Mouse (Mus musculus): ENCODE data around the gene Msh5. TPM values are rescaled to one million over a fixed set of nuclear protein-coding genes. Genes with fewer than 3 reads are reported as not detected.

The Msh5 gene
- polyA plus RNA-seq, 1 experiment from 2014 or later, result 3.5 TPM

DNA sequence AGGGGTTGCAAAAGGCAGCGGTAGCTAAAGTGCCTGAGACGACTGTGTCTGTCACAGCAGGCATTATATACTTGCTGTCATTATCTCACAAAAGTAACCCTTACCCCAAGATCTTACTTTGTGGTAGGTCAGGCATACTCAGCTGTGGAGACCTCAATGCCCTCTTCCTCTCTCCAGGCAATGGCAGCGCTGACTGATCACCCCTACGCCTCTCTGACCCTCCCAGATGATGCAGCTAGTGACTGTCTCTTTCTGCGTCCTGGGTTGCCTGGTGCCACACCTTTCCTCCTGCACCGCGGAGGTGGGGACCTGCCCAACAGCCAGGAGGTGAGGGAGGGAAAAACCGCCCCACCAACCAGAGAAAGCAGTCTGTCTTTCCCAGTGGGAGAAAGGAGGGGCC is 14.8 kb upstream of the Msh5 start:
- WGBS, result 80% methylated on average over 8 of the region's 8 CpGs
- H3K27me3 ChIP-seq (ENCODE audit: control insufficient read depth, insufficient read depth, low read length), result peaks cover 17% of the 10 kb centered on the region
- H3K36me3 ChIP-seq (ENCODE audit: control insufficient read depth, insufficient read depth), result peaks cover 31% of the 10 kb centered on the region
- no peak overlapping the region for H3K4me3 ChIP-seq (ENCODE audit: low read length)
- H3K4me1 ChIP-seq (ENCODE audit: control insufficient read depth, insufficient read depth, low read length), result peaks cover 20% of the 10 kb centered on the region
- no peaks in the 10 kb centered on the region for H3K9me3 ChIP-seq (replicated peaks; ENCODE audit: control insufficient read depth, low read length)
- H3K4me2 ChIP-seq (ENCODE audit: low read depth, low read length), result no peak overlapping the region
- no peak overlapping the region for H3K27ac ChIP-seq (ENCODE audit: low read length)
- H3K9ac ChIP-seq (ENCODE audit: low read length), result no peak overlapping the region
- ATAC-seq (replicated peaks; ENCODE audit: extremely low read depth, insufficient read depth, low FRiP score), result no peak

DNA sequence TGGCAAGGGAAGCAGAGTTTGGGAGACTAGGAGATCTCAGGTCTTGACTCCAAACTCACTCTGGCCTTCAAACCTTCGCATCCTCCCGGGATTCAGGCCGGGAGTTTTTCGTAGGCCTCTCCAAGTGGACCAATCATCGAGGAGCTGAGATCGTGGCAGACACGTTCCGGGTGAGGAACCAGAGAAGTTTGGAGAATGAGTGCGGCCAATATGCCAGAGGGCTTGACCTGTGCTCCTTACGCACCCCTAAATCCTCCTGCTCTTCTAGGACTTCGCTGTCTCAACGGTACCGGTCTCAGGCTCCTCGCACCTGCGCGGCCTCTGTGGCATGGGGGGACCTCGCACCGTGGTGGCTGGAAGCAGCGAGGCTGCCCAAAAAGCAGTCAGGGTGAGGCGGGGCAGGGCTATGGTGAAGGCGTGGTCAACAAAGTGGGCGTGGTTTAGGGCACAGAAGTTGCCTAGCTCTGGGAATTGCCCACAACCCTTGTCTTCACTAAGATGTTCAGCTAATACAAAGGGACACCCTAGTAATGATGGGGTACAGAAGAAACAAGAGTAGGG is 14.3 kb upstream of the Msh5 start:
- 69% methylated on average over 22 of the region's 22 CpGs for WGBS
- H3K4me2 ChIP-seq (ENCODE audit: low read depth, low read length), result peak overlapping the region; percentile 89
- no peak for ATAC-seq (replicated peaks; ENCODE audit: extremely low read depth, insufficient read depth, low FRiP score)

DNA sequence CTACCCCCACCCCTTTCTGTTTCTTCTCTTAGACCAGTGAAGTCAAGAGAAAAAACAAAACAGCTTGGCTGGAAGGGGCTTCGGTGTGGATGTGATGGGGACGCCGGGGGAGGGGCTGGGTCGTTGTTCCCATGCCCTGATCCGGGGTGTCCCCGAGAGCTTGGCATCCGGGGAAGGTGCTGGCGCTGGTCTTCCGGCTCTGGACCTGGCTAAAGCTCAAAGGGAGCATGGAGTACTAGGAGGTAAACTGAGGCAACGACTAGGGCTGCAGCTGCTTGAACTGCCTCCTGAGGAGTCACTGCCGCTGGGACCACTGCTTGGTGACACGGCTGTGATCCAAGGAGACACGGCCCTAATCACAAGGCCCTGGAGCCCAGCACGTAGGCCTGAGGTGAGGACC is 13.5 kb upstream of the Msh5 start:
- no peak for ATAC-seq (replicated peaks; ENCODE audit: extremely low read depth, insufficient read depth, low FRiP score)
- Histone ChIP-seq H3K4me1 (ENCODE audit: control insufficient read depth, insufficient read depth, low read length) (peaks cover 19% of the 10 kb centered on the region), H3K27me3 (ENCODE audit: control insufficient read depth, insufficient read depth, low read length) (peaks cover 11% of the 10 kb centered on the region), H3K4me2 (ENCODE audit: low read depth, low read length) (peak overlapping the region; percentile 89), H3K9me3 (replicated peaks; ENCODE audit: control insufficient read depth, low read length) (no peaks in the 10 kb centered on the region), H3K4me3 (ENCODE audit: low read length) (peak overlapping the region; percentile 85), H3K27ac (ENCODE audit: low read length) (peak overlapping the region; percentile 97), H3K36me3 (ENCODE audit: control insufficient read depth, insufficient read depth) (peaks cover 43% of the 10 kb centered on the region), H3K9ac (ENCODE audit: low read length) (peak overlapping the region; percentile 90)
- 32% methylated on average over 14 of the region's 14 CpGs for WGBS

More for the DNA sequence above, 14.3 kb upstream of the Msh5 start:
- no peaks in the 10 kb centered on the region for H3K9me3 ChIP-seq (replicated peaks; ENCODE audit: control insufficient read depth, low read length)
- peaks cover 22% of the 10 kb centered on the region for H3K4me1 ChIP-seq (ENCODE audit: control insufficient read depth, insufficient read depth, low read length)
- peaks cover 12% of the 10 kb centered on the region for H3K27me3 ChIP-seq (ENCODE audit: control insufficient read depth, insufficient read depth, low read length)
- H3K4me3 ChIP-seq (ENCODE audit: low read length), result peak overlapping the region; percentile 85
- H3K36me3 ChIP-seq (ENCODE audit: control insufficient read depth, insufficient read depth), result peaks cover 36% of the 10 kb centered on the region
- H3K27ac ChIP-seq (ENCODE audit: low read length), result no peak overlapping the region
- H3K9ac ChIP-seq (ENCODE audit: low read length), result no peak overlapping the region

DNA sequence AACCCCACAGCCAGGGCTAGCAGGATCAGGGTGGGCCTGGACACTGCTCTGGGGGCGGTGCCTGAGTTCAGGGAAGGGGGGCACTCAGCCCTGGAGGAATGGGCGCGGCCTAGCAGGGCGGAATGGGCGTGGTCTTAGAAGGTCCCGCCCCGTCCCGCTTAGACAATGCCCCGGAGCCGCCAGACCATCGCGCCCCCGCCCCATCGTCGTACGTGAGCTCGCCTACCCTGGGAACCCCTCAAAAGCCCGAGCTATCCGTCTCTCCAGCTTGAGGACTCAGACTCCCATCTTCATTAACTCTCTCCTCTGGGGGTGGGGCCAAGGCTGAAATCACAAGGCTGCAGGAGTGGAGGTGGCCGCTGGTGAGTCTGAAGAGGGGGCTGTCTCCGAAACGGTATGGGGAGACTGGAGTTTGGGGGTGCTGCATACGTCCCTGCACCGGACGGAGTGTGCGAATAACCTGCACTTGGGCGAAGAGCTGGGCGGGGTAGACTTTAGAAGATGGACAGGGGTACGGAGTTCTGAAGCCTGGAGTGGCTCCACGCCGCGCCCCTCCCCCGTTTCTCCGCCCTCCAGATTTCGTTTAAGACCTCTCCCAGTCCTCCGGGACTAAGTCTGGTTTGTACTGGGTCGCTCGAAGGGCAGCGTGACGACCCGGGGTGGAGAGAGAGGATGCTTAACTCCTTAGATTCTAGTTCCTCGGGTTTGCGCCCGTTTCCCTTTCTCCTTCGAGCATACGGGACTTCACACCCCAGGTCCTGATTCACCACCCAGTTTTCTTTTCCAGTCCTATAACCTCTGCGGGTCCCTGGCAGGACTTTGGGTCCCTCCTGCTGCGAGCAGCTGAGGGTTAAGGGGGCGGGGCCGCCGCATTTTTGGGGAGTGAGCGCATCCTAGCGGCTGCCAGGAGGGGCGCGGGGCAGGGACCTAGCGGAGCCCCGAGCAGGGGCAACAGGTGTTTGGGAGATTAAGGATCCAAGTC is 12.7 kb upstream of the Msh5 start, which contains the start of gene Ddah2:
Gene Ddah2 (plus strand): TSS at position 125 of the 982 bp plus-strand sequence.
- H3K4me1 ChIP-seq (ENCODE audit: control insufficient read depth, insufficient read depth, low read length), result peaks cover 17% of the 10 kb centered on the region

DNA sequence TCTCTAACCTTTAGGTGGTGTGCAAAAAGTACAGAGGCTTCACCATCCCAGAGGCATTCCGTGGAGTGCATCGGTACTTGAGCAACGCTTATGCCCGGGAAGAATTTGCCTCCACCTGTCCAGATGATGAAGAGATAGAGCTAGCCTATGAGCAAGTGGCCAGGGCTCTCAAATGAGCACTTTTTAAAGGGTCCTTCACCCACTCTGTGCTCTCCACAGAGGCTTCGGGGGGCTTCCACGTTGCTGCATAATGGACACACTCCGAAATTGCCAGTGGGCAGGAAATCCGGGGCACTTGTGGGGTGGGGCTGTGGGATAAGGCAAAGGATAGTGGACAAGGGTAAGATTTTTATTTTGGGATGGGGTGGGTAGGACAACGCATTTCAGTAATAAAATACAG is 11.8 kb upstream of the Msh5 start:
- 53% methylated on average over 9 of the region's 9 CpGs for WGBS
- Histone ChIP-seq H3K9ac (ENCODE audit: low read length) (no peak overlapping the region), H3K36me3 (ENCODE audit: control insufficient read depth, insufficient read depth) (peaks cover 59% of the 10 kb centered on the region), H3K4me3 (ENCODE audit: low read length) (peak overlapping the region; percentile 85), H3K4me2 (ENCODE audit: low read depth, low read length) (peak overlapping the region; percentile 89; the same call in 1 of the 2 replicates), H3K9me3 (replicated peaks; ENCODE audit: control insufficient read depth, low read length) (no peaks in the 10 kb centered on the region), H3K27ac (ENCODE audit: low read length) (peak overlapping the region; percentile 97), H3K27me3 (ENCODE audit: control insufficient read depth, insufficient read depth, low read length) (no peaks in the 10 kb centered on the region), H3K4me1 (ENCODE audit: control insufficient read depth, insufficient read depth, low read length) (peaks cover 17% of the 10 kb centered on the region)
- ATAC-seq (replicated peaks; ENCODE audit: extremely low read depth, insufficient read depth, low FRiP score), result no peak

More for the DNA sequence above, 12.7 kb upstream of the Msh5 start, which contains the start of gene Ddah2:
- Histone ChIP-seq H3K9me3 (replicated peaks; ENCODE audit: control insufficient read depth, low read length) (no peaks in the 10 kb centered on the region), H3K4me2 (ENCODE audit: low read depth, low read length) (peak within 1 kb of the TSS; percentile 89), H3K27ac (ENCODE audit: low read length) (peak within 1 kb of the TSS; percentile 97), H3K4me3 (ENCODE audit: low read length) (peak within 1 kb of the TSS; percentile 85), H3K27me3 (ENCODE audit: control insufficient read depth, insufficient read depth, low read length) (peaks cover 5% of the 10 kb centered on the region), H3K9ac (ENCODE audit: low read length) (peak within 1 kb of the TSS; percentile 90), H3K36me3 (ENCODE audit: control insufficient read depth, insufficient read depth) (peaks cover 50% of the 10 kb centered on the region)
- ATAC-seq (replicated peaks; ENCODE audit: extremely low read depth, insufficient read depth, low FRiP score), result peak; percentile 93
- WGBS, result under 1% methylated on average over 56 of the region's 57 CpGs

DNA sequence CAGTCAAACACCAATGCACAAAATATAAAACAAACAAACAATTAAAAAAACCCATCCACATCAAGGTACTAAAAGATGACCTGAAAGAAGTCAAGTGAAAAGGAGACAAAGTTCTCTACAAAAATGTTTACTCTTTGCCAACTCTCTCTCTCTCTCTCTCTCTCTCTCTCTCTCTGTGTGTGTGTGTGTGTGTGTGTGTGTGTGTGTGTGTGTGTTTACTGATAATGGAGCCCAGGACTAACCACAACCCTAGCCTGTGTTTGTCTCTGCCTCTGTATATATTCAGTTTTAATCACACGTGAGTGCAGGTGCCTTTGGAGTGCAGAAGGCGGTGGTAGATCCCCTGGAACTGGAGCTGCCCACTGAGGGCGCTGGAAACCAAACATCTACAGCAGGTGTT is 10.5 kb upstream of the Msh5 start:
- H3K9ac ChIP-seq (ENCODE audit: low read length), result no peak overlapping the region
- H3K27me3 ChIP-seq (ENCODE audit: control insufficient read depth, insufficient read depth, low read length), result no peaks in the 10 kb centered on the region
- H3K4me1 ChIP-seq (ENCODE audit: control insufficient read depth, insufficient read depth, low read length), result peaks cover 27% of the 10 kb centered on the region
- H3K9me3 ChIP-seq (replicated peaks; ENCODE audit: control insufficient read depth, low read length), result no peaks in the 10 kb centered on the region
- no peak overlapping the region for H3K4me3 ChIP-seq (ENCODE audit: low read length)
- 75% methylated on average over 3 of the region's 3 CpGs for WGBS
- H3K36me3 ChIP-seq (ENCODE audit: control insufficient read depth, insufficient read depth), result peaks cover 67% of the 10 kb centered on the region
- ATAC-seq (replicated peaks; ENCODE audit: extremely low read depth, insufficient read depth, low FRiP score), result no peak
- no peak overlapping the region for H3K27ac ChIP-seq (ENCODE audit: low read length)
- no peak overlapping the region for H3K4me2 ChIP-seq (ENCODE audit: low read depth, low read length)

DNA sequence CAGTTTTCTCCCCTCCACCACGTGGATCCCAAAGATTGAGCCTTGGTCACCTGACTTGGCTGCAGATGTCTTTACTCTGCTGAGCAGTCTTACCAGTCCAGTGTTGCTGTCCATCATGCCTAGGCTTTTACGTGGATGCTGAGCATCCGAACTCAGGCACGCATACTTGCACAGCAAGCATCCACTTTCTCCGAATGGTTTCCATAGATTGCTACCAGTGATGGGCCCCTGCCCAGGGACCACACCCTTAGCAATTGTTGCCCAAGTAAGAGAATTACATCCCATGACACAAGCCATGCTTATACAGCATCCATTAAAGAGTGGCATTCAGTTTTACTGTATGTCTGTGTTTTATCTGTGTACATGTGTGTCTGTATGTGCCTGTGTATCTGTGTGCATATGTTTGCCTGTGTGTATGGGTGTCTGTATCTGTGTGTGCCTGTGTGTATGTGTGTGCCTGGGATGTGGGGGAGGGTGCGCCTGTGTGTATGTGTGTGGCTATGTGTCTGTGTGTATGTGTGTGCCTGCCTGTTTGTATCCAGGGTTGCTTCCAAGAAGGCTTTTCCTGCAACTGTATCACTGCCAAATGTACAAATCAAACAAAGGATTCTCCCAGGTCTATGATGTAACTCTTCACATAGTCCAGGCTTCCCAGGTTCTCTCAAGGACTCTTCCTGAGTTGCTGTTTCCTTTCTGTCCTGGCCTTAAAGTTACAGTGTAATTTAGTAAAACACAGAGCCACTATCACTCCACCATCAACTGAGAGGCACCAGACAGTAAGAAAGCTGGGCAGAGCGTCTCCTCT is 9.3 kb upstream of the Msh5 start:
- Histone ChIP-seq H3K9me3 (replicated peaks; ENCODE audit: control insufficient read depth, low read length) (no peaks in the 10 kb centered on the region), H3K4me1 (ENCODE audit: control insufficient read depth, insufficient read depth, low read length) (peaks cover 28% of the 10 kb centered on the region), H3K4me2 (ENCODE audit: low read depth, low read length) (no peak overlapping the region), H3K36me3 (ENCODE audit: control insufficient read depth, insufficient read depth) (peaks cover 61% of the 10 kb centered on the region), H3K27me3 (ENCODE audit: control insufficient read depth, insufficient read depth, low read length) (no peaks in the 10 kb centered on the region), H3K27ac (ENCODE audit: low read length) (peak overlapping the region; percentile 46; the same call in 1 of the 2 replicates), H3K9ac (ENCODE audit: low read length) (no peak overlapping the region), H3K4me3 (ENCODE audit: low read length) (no peak overlapping the region)
- ATAC-seq (replicated peaks; ENCODE audit: extremely low read depth, insufficient read depth, low FRiP score), result no peak
- 86% methylated on average over 7 of the region's 7 CpGs for WGBS

DNA sequence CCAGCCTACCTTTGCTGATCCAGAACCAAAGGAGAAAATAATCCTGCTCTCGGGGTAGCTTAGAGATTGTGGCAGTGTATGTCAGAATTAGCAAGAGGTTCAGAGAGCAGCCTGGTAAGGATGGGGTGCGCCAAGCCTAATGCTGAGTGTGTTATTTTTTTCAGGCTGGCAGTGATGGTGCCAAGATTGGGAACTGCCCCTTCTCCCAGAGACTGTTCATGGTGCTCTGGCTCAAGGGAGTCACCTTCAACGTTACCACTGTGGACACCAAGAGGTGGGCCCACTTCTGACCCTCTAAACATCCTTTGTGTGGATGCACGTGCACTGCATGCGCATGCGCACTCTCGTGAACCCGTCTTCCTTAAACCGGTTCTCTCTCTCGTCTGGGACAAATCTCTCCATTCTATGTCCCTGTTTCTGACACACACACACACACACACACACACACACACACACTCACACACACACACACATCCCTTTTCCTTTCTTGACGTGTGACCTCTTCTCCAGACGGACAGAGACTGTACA is 5.8 kb upstream of the Msh5 start:
- Histone ChIP-seq H3K9me3 (replicated peaks; ENCODE audit: control insufficient read depth, low read length) (no peaks in the 10 kb centered on the region), H3K4me2 (ENCODE audit: low read depth, low read length) (peak overlapping the region; percentile 85), H3K4me3 (ENCODE audit: low read length) (peak overlapping the region; percentile 88), H3K36me3 (ENCODE audit: control insufficient read depth, insufficient read depth) (peaks cover 43% of the 10 kb centered on the region), H3K9ac (ENCODE audit: low read length) (peak overlapping the region; percentile 89), H3K4me1 (ENCODE audit: control insufficient read depth, insufficient read depth, low read length) (peaks cover 33% of the 10 kb centered on the region), H3K27ac (ENCODE audit: low read length) (peak overlapping the region; percentile 98), H3K27me3 (ENCODE audit: control insufficient read depth, insufficient read depth, low read length) (no peaks in the 10 kb centered on the region)
- whole genome bisulfite sequencing, result 57% methylated on average over 12 of the region's 12 CpGs
- no peak for ATAC-seq (replicated peaks; ENCODE audit: extremely low read depth, insufficient read depth, low FRiP score)
